Mouse (Mus musculus) intestine, postnatal 0 days (tissue): ENCODE measurements around the gene Zfp85. TPM values are rescaled to one million over a fixed set of nuclear protein-coding genes. Genes with fewer than 3 reads are reported as not detected.
A peak's percentile ranks its signal among the peaks of the same experiment; 100 is the strongest.
"Not testable (repeated sequence)": the region's sequence is repeated elsewhere in the genome, so short reads cannot be mapped to it uniquely, and the experiment has no call there.

Experiments used
- ATAC-seq: fragments of 200-750 bp; cut with Nextera tagmentation; 2 replicates; pipeline ENCODE4 v1.8.0; 2017; ENCODE audit warnings: mild to moderate bottlenecking, moderate TSS enrichment, moderate library complexity
- H3K27ac ChIP-seq: fragments of 300-500 bp; sonication (generic); 2 replicates; pipeline ENCODE4 v1.5.1; 2014; ENCODE audit warnings: mild to moderate bottlenecking, low read depth, low read length, moderate library complexity
- H3K27me3 ChIP-seq: fragments of 300-500 bp; sonication (generic); replicated peaks from 2 replicates; pipeline ENCODE4 v1.6.1; 2014; ENCODE audit warnings: low read length, mixed read lengths; ENCODE audit not compliant: control insufficient read depth, insufficient read depth
- H3K36me3 ChIP-seq: fragments of 300-500 bp; sonication (generic); 2 replicates; pipeline ENCODE4 v1.6.1; 2014; ENCODE audit warnings: mild to moderate bottlenecking, moderate library complexity; ENCODE audit not compliant: control insufficient read depth, insufficient read depth
- H3K4me1 ChIP-seq: fragments of 300-500 bp; sonication (generic); replicated peaks from 2 replicates; pipeline ENCODE4 v1.6.1; 2014; ENCODE audit warnings: antibody characterized with exemption, low read length, mixed read lengths; ENCODE audit not compliant: control insufficient read depth, insufficient read depth
- H3K4me2 ChIP-seq: fragments of 300-500 bp; sonication (generic); replicated peaks from 2 replicates; pipeline ENCODE4 v1.6.1; 2014; ENCODE audit warnings: low read depth, mild to moderate bottlenecking, moderate library complexity
- H3K4me3 ChIP-seq: fragments of 300-500 bp; sonication (generic); 2 replicates; pipeline ENCODE4 v1.5.1; 2014; ENCODE audit warnings: low read depth, low read length
- H3K9ac ChIP-seq: fragments of 300-500 bp; sonication (generic); 2 replicates; pipeline ENCODE4 v1.6.1; 2014; ENCODE audit warnings: mild to moderate bottlenecking, low read depth, low read length
- H3K9me3 ChIP-seq: fragments of 300-500 bp; sonication (generic); 2 replicates; pipeline ENCODE4 v1.6.1; 2016; ENCODE audit warnings: mixed run types; ENCODE audit not compliant: control insufficient read depth
- CTCF ChIP-seq: sonication (generic); IDR thresholded peaks from 2 replicates; pipeline ENCODE4 v1.5.1; 2016; ENCODE audit warnings: low read depth, mild to moderate bottlenecking, control low read depth, antibody characterized with exemption, moderate library complexity
- WGBS: fragments of 180-500 bp; shearing (Covaris S2); extraction: QIAGEN DNeasy Blood & Tissue Kit; methylation state at CpG from one replicate; pipeline ENCODE4 v1.1.7; 2014; 5-methylcytosine and 5-hydroxymethylcytosine counted together
- polyA plus RNA-seq: library from polyadenylated mRNA; unstranded; fragments of >200 nt; fragmentation: Nextera tagmentation; extraction: Ambion mirVana; gene quantifications from 2 replicates; pipeline ENCODE4 v1.2.1, GENCODE M21; 2015

Gene Zfp85
- polyA plus RNA-seq, 1 experiment from 2014 or later, result 1.9 TPM

DNA sequence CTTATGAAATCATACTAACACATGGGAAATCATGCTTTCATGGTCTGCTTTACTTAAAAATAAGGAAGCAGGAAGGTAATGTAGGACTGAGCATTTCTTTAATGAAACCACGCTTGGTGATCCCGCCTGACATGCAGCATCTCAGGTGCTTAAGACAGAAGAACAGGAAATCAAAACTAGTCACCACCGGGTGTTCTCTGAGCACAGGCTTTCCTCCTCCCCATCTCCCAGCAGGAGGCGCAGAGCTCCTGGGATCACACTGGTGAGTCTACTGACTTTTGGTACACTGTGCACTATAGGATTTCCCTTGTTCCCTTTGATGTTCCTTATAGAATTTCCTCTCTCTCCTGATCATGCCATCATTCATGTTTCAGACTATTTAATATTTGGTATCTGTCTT lies 25.6 kb downstream of the Zfp85 start:
- H3K4me2 ChIP-seq, result peak overlapping the region; percentile 72
- H3K4me1 ChIP-seq, H3K36me3 ChIP-seq, H3K9ac ChIP-seq, H3K9me3 ChIP-seq, H3K27me3 ChIP-seq, H3K27ac ChIP-seq: not testable (repeated sequence)
- ATAC-seq, result peak; percentile 84
- peak; percentile 73 for TF ChIP-seq CTCF
- peak overlapping the region; percentile 49 for H3K4me3 ChIP-seq
- 19% methylated on average over 4 of the region's 4 CpGs for WGBS

DNA sequence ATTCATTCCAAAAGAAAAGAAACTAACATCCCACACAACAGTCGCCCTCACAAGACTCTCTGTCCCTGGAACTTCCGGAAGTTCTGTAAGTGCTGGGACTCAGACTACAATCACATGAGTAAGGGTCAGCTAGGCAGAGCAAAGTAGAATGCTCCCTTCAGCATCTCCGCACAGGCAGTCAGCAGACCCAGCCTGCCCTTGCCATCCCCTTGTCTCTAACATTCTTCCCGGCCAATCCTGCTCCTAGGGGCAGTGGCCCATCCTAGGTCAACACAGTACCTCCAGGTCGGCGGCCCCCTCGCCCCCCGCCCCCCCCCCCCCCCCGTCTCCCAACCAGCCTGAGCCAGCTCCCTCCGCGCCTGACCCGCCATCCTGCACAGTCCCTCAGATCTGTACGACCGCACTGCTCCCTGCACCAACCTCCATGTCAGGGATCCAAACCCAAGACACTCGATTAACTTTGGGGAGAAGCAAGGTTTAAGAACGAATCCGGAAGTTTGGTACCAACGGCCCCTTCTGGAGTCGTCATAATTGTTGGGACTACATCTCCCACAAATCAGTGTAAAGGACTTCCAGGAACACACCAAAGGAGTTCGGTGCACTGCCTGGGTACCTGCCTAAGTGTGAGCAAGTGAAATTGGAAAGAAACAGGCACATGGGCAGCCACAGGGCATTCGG lies 26.2 kb downstream of the Zfp85 start, which contains the start of gene Zfp65:
TSS of gene Zfp65 (minus strand) at position 533 of the 678 bp plus-strand sequence.
- Histone ChIP-seq H3K4me1 (no peaks in the 10 kb centered on the region), H3K9me3 (no peaks in the 10 kb centered on the region), H3K4me2 (peak within 1 kb of the TSS; percentile 72), H3K36me3 (no peaks in the 10 kb centered on the region), H3K27ac (peak within 1 kb of the TSS; percentile 70), H3K4me3 (peak within 1 kb of the TSS; percentile 49), H3K27me3 (no peaks in the 10 kb centered on the region), H3K9ac (peak within 1 kb of the TSS; percentile 70)
- 1% methylated on average over 17 of the region's 21 CpGs for WGBS
- TF ChIP-seq CTCF, result no peak
- peak; percentile 85 for ATAC-seq

GRCm38 (mm10) chr13:67728106-67728505 lies 26.9 kb downstream of the Zfp85 start:
- no peaks in the 10 kb centered on the region for H3K9me3 ChIP-seq
- peak overlapping the region; percentile 70; the same call in 1 of the 2 replicates for H3K9ac ChIP-seq

GRCm38 (mm10) chr13:67725331-67725730 lies 29.7 kb downstream of the Zfp85 start:
- H3K9me3 ChIP-seq, H3K9ac ChIP-seq, H3K36me3 ChIP-seq, H3K4me2 ChIP-seq, H3K27ac ChIP-seq, H3K4me3 ChIP-seq, H3K27me3 ChIP-seq, H3K4me1 ChIP-seq, ATAC-seq: not testable (repeated sequence)
- WGBS, result 75% methylated on average over 2 of the region's 2 CpGs

More at GRCm38 (mm10) chr13:67728106-67728505, 26.9 kb downstream of the Zfp85 start:
- Histone ChIP-seq H3K27me3 (no peaks in the 10 kb centered on the region), H3K4me1 (no peaks in the 10 kb centered on the region), H3K4me2 (peak overlapping the region; percentile 72), H3K27ac (peak overlapping the region; percentile 70), H3K36me3 (no peaks in the 10 kb centered on the region), H3K4me3 (peak overlapping the region; percentile 49)
- no peak for ATAC-seq
- no peak for TF ChIP-seq CTCF
- WGBS, result 65% methylated on average over 1 of the region's 1 CpGs

DNA sequence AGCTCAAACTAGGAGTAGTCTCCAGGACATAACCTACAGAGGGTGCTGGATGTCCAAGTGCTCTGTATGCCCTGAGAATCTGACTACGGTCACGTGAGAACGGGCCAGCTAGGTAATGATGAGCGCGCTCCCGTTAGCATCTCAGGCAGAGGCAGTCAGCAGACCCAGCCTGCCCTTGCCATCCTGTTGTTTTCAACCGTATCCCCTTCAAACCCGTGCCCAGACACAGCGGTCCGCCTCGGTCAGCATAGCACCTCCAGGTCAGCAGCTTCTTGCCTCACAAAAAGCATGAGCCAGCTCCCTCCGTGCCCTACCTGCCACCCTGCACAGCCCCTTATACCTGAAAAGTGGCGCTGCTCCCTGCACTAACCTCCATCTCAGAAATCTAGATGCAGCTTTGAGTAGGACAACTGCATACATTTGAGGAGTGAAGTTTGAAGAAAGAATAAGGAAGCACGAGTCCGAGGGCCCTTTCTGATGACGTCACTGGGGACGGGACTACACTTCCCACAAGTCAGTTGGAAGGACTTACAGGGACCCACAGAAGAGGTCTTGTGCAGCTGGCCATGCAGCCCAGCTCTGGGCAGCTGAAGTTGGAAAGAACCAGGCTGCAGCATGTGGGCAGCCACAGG lies 31.1 kb downstream of the Zfp85 start:
- peak; percentile 92 for ATAC-seq
- no peaks in the 10 kb centered on the region for H3K4me1 ChIP-seq
- WGBS, result under 1% methylated on average over 17 of the region's 17 CpGs

More for the DNA sequence above, 31.1 kb downstream of the Zfp85 start:
- peak overlapping the region; percentile 62 for H3K27ac ChIP-seq
- no peaks in the 10 kb centered on the region for H3K36me3 ChIP-seq
- peak overlapping the region; percentile 59 for H3K9ac ChIP-seq
- no peaks in the 10 kb centered on the region for H3K27me3 ChIP-seq
- peak; percentile 32 for TF ChIP-seq CTCF
- H3K4me2 ChIP-seq, result peak overlapping the region; percentile 83
- peak overlapping the region; percentile 95 for H3K4me3 ChIP-seq
- no peaks in the 10 kb centered on the region for H3K9me3 ChIP-seq

Other genes starting within 250 kb of the Zfp85 start
- gene Gm26965, start 229.1 kb downstream of the Zfp85 start, polyA plus RNA-seq, result not detected in 2 replicates
- gene Zfp87, start 229.1 kb downstream of the Zfp85 start, polyA plus RNA-seq, result 23.2 and 23.9 TPM in 2 replicates
- gene Zfp748, start 201.4 kb downstream of the Zfp85 start, polyA plus RNA-seq, result 2.9 and 3.7 TPM in 2 replicates
- 1.9 and 2.3 TPM in 2 replicates for gene Zfp729b, start 145.5 kb downstream of the Zfp85 start, polyA plus RNA-seq
- gene Gm49345, start 117.5 kb downstream of the Zfp85 start, polyA plus RNA-seq, result not detected in 2 replicates
- 1.8 and 1.9 TPM in 2 replicates for gene Zfp729a, start 117.4 kb downstream of the Zfp85 start, polyA plus RNA-seq
- 3.9 and 4.6 TPM in 2 replicates for gene Zfp738, start 68.2 kb downstream of the Zfp85 start, polyA plus RNA-seq
- 1.9 TPM in 2 replicates for gene Zfp65, start 26.1 kb downstream of the Zfp85 start, polyA plus RNA-seq
- gene Zfp493, start 24.5 kb upstream of the Zfp85 start, polyA plus RNA-seq, result 0.50 and 0.70 TPM in 2 replicates
- gene Zfp273, start 58.5 kb upstream of the Zfp85 start, polyA plus RNA-seq, result 2.3 and 2.8 TPM in 2 replicates
- gene Gm10037, start 75.9 kb upstream of the Zfp85 start, polyA plus RNA-seq, result 0.47 TPM in 1 of 2 replicates, not detected in the other
- not detected in 2 replicates for gene BC048507, start 108.1 kb upstream of the Zfp85 start, polyA plus RNA-seq